Mouse (Mus musculus) E14TG2a.4 (cell line): ENCODE data around the gene Swsap1.

Experiments
- CTCF ChIP-seq: conservative IDR thresholded peaks from 2 replicates; pipeline ENCODE4 v1.5.1; 2014; ENCODE audit warnings: low read length
- NANOG ChIP-seq: IDR thresholded peaks from 2 replicates; pipeline ENCODE4 v1.6.1; 2014; ENCODE audit warnings: borderline replicate concordance, low read length, mixed read lengths

GRCm38 (mm10) chr9:21951977-21952376, 3.6 kb upstream of the Swsap1 start:
- TF ChIP-seq CTCF (peak; percentile 47), NANOG (no peak)
